Mouse (Mus musculus) subcutaneous adipose tissue, adult 2 months (tissue): ENCODE measurements around the gene Slco2a1. TPM values are rescaled to one million over a fixed set of nuclear protein-coding genes. Genes with fewer than 3 reads are reported as not detected.

Experiments used
- polyA plus RNA-seq: library from polyadenylated mRNA; depleted of rRNA; stranded (reverse); fragments of >200 nt; gene quantifications from 2 replicates; pipeline ENCODE4 v1.2.3, GENCODE M21; 2012; ENCODE audit warnings: low replicate concordance; rRNA removed

Slco2a1 gene
- polyA plus RNA-seq = 7.2 and 18.6 TPM in 2 replicates

DNA sequence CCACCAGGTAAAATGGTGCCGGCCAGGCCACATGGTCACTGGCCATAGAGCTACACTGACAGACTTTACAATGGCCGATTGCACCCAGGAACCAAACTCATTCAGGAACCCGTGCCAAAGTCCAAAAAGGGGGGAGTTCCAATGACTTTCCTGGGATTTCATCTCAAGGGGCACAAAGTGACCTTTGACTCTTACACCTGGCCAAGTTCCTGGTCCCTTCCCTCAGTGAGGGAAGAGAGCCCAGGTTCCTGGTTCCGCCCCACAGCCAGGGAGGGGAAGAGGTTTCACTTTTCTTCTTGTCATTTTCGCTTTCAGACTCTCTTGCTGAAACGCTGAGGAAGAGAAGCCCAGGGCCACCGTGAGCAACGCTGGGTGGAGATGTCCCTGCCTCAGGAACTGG is at the start of gene Slco2a1:
TSS of gene Slco2a1 (plus strand) at position 251 of the 400 bp plus-strand sequence.

DNA sequence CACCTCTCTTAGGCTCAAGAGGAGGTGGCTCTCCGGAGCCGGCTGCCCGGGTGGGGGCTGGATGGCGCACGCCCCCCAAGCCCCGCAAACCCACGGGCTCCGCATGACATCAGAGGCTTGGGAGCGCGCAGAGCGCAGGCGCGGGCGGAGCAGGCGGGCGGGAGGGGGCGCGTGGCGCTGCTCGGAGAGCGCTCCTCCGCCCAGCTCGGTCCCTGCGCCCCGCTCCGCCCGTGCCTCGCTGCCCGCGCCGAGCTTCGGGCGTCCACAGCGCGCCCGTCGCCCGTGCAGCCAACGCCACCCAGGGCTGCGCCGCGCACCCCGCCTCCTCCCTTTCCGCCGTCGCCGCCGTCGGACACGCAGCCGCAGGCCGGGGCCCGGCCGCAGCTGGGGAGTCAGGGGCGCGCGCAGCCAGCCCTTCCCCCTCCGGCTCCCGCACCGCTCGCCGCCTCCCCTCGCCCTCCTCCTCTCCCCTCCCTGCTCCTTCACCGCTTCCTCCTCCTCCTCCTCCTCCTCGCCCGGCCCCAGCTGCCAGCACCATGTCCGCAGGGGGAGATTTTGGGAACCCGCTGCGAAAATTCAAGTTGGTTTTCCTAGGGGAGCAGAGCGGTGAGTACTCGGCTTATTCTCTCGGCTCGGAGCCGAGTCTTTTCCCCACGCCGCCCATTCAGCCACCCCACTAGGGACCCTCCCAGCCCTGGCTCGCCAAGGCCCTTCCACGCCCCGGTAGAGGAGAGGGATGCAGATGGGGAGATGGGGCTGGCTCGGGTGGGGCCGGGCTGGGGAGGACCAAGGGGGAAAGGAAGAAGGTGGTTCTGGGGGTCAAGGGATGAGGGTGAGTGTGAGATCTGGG is 123.3 kb downstream of the Slco2a1 start, which contains the start of gene Rab6b:
TSS of gene Rab6b (plus strand) at position 167 of the 850 bp plus-strand sequence.

Other genes starting within 250 kb of the Slco2a1 start
- gene Ryk, start 153.8 kb upstream of the Slco2a1 start, polyA plus RNA-seq = 66.2 and 83.5 TPM in 2 replicates
- gene Rab6b, start 123.1 kb downstream of the Slco2a1 start, polyA plus RNA-seq = 3.7 and 7.1 TPM in 2 replicates
- 52.4 and 58.5 TPM in 2 replicates for gene Srprb, start 213.4 kb downstream of the Slco2a1 start, polyA plus RNA-seq
- 0.18 TPM in 1 of 2 replicates, not detected in the other for gene Gm20425, start 241.6 kb downstream of the Slco2a1 start, polyA plus RNA-seq
- gene Trf, start 241.7 kb downstream of the Slco2a1 start, polyA plus RNA-seq = 1,343 and 2,359 TPM in 2 replicates